Mouse (Mus musculus) CH12.LX (cell line): ENCODE measurements around the gene Galnt18. TPM values are rescaled to one million over a fixed set of nuclear protein-coding genes. Genes with fewer than 3 reads are reported as not detected.

Experiments used
- DNase-seq: peaks from one replicate; pipeline ENCODE4 v3.0.0-alpha.2; 2013; ENCODE audit errors: extremely low read depth
- H3K27ac ChIP-seq: 2 replicates; pipeline ENCODE4 v1.5.1; 2012; ENCODE audit warnings: low read depth, mild to moderate bottlenecking, control low read depth, moderate library complexity; ENCODE audit not compliant: insufficient read depth
- H3K27me3 ChIP-seq: replicated peaks from 2 replicates; pipeline ENCODE3; 2012; ENCODE audit warnings: inconsistent platforms
- H3K36me3 ChIP-seq, 2 experiments: replicated peaks in 1 of 2; 2 replicates each; pipeline versions ENCODE3 to v1.6.1; 2012; ENCODE audit warnings: inconsistent platforms in 1 of 2, low read length in 1 of 2, mild to moderate bottlenecking in 1 of 2, mixed read lengths in 1 of 2, moderate library complexity in 1 of 2; ENCODE audit not compliant: control insufficient read depth in 1 of 2, insufficient read depth in 1 of 2
- H3K4me1 ChIP-seq, 2 experiments: 2 replicates each; pipeline ENCODE4 v1.6.1; 2012; ENCODE audit warnings: inconsistent platforms in 1 of 2, moderate library complexity in 1 of 2; ENCODE audit not compliant: insufficient read depth in 2 of 2, control insufficient read depth in 1 of 2
- H3K4me2 ChIP-seq: 2 replicates; pipeline ENCODE4 v1.6.1; 2012; ENCODE audit warnings: low read depth, mild to moderate bottlenecking, control low read depth; ENCODE audit not compliant: poor library complexity, insufficient read depth, severe bottlenecking
- H3K4me3 ChIP-seq, 3 experiments: fragments of 150-350 bp in 1 of 3; sonication (generic) in 1 of 3; replicated peaks in 1 of 3; 2 replicates each; pipeline versions ENCODE3 to v1.5.1; 2011 to 2012; ENCODE audit warnings: low read depth in 2 of 3, low read length in 2 of 3, mild to moderate bottlenecking in 2 of 3, moderate library complexity in 2 of 3, control low read depth in 1 of 3, improper control_type of control experiment in 1 of 3, inconsistent platforms in 1 of 3, mixed read lengths in 1 of 3; ENCODE audit not compliant: poor library complexity in 1 of 3
- H3K79me2 ChIP-seq: replicated peaks from 2 replicates; pipeline ENCODE4 v1.6.1; 2012; ENCODE audit warnings: mild to moderate bottlenecking, moderate library complexity; ENCODE audit not compliant: control insufficient read depth, poor library complexity, insufficient read depth, severe bottlenecking; ENCODE audit errors: extremely low read depth
- H3K9ac ChIP-seq: 2 replicates; pipeline ENCODE4 v1.6.1; 2012; ENCODE audit warnings: low read depth, mild to moderate bottlenecking, control low read depth, moderate library complexity; ENCODE audit not compliant: insufficient read depth
- H3K9me3 ChIP-seq: replicated peaks from 2 replicates; pipeline ENCODE3; 2012; ENCODE audit warnings: low read length, inconsistent platforms, mixed read lengths
- CHD2 ChIP-seq: IDR thresholded peaks from 2 replicates; pipeline ENCODE4 v1.6.1; 2011; ENCODE audit warnings: low read length, improper control_type of control experiment
- EP300 ChIP-seq: IDR thresholded peaks from 2 replicates; pipeline ENCODE4 v1.6.1; 2011; ENCODE audit warnings: low read length, improper control_type of control experiment
- HCFC1 ChIP-seq: IDR thresholded peaks from 2 replicates; pipeline ENCODE4 v1.6.1; 2012; ENCODE audit warnings: low read depth, mild to moderate bottlenecking, inconsistent platforms, low read length, improper control_type of control experiment
- IRF4 ChIP-seq: IDR thresholded peaks from 2 replicates; pipeline ENCODE4 v1.6.1; 2014; ENCODE audit warnings: low read depth, mild to moderate bottlenecking, inconsistent platforms, low read length, improper control_type of control experiment
- JUN ChIP-seq: IDR thresholded peaks from 2 replicates; pipeline ENCODE4 v1.6.1; 2011; ENCODE audit warnings: low read depth, mild to moderate bottlenecking, low read length, improper control_type of control experiment, moderate library complexity; ENCODE audit not compliant: insufficient read depth
- JUND ChIP-seq: conservative IDR thresholded peaks from 2 replicates; pipeline ENCODE4 v1.6.1; 2011; ENCODE audit warnings: low read depth, low read length, improper control_type of control experiment
- MAFK ChIP-seq: IDR thresholded peaks from 2 replicates; pipeline ENCODE4 v1.6.1; 2011; ENCODE audit warnings: low read length, improper control_type of control experiment; ENCODE audit not compliant: insufficient replicate concordance
- MYC ChIP-seq: IDR thresholded peaks from 2 replicates; pipeline ENCODE4 v1.6.1; 2011; ENCODE audit warnings: low read depth, mild to moderate bottlenecking, improper control_type of control experiment, low read length
- NRF1 ChIP-seq: IDR thresholded peaks from 2 replicates; pipeline ENCODE4 v1.6.1; 2014; ENCODE audit warnings: low read depth, mild to moderate bottlenecking, inconsistent platforms, low read length, improper control_type of control experiment, moderate library complexity
- TBP ChIP-seq: conservative IDR thresholded peaks from 2 replicates; pipeline ENCODE4 v1.6.1; 2011; ENCODE audit warnings: low read depth, low read length, improper control_type of control experiment
- TCF12 ChIP-seq: IDR thresholded peaks from 2 replicates; pipeline ENCODE4 v1.6.1; 2014; ENCODE audit warnings: low read depth, mild to moderate bottlenecking, inconsistent platforms, low read length, improper control_type of control experiment
- USF1 ChIP-seq: IDR thresholded peaks from 2 replicates; pipeline ENCODE4 v1.6.1; 2014; ENCODE audit warnings: low read depth, mild to moderate bottlenecking, inconsistent platforms, low read length, improper control_type of control experiment
- USF2 ChIP-seq: conservative IDR thresholded peaks from 2 replicates; pipeline ENCODE4 v1.6.1; 2011; ENCODE audit warnings: low read depth, low read length, improper control_type of control experiment
- ZC3H11A ChIP-seq: IDR thresholded peaks from 2 replicates; pipeline ENCODE4 v1.6.1; 2012; ENCODE audit warnings: low read depth, mild to moderate bottlenecking, inconsistent platforms, low read length, improper control_type of control experiment
- ZNF384 ChIP-seq: IDR thresholded peaks from 2 replicates; pipeline ENCODE4 v1.6.1; 2012; ENCODE audit warnings: low read depth, low read length, improper control_type of control experiment, inconsistent platforms
- dilution Hi-C: fragments of 300-500 bp; cut with MboI; formaldehyde crosslinking; loops from 2 replicates; pipeline ENCODE4 v1.14.3; 2020; ENCODE audit warnings: low sequenced_read_pairs; ENCODE audit not compliant: extremely low pct_unique_long_range_greater_than_20kb, extremely low pct_ligation_motif_present
- in situ Hi-C: fragments of 300-500 bp; cut with MboI; formaldehyde crosslinking; loops from 3 replicates; pipeline ENCODE4 v1.14.3; 2019; ENCODE audit warnings: low sequenced_read_pairs, low pct_ligation_motif_present, low pct_unique_long_range_greater_than_20kb, mixed read lengths
- polyA plus RNA-seq: library from polyadenylated mRNA; unstranded; fragments of >175 nt; gene quantifications from 2 replicates; pipeline ENCODE4 v1.2.1, GENCODE M21; 2012; ENCODE audit warnings: low read depth; ENCODE audit not compliant: insufficient read length
- total RNA-seq, 2 experiments: library from RNA; depleted of rRNA; stranded (reverse); fragments of 300-350 nt in 1 of 2; fragments of >200 nt in 1 of 2; gene quantifications; 2 replicates each; pipeline ENCODE4 v1.2.3; 2012 to 2014

Galnt18 gene
- total and polyA plus RNA-seq, 3 experiments = 0.04 TPM; not detected in 2

- TF ChIP-seq USF2 (no peak), JUND (no peak), ZNF384 (no peak), USF1 (no peak), CHD2 (no peak), NRF1 (no peak), IRF4 (no peak), TCF12 (no peak)
- TF ChIP-seq, all 38 proteins: peak for 0
- in situ Hi-C loops (no loop called here), dilution Hi-C loops (no loop called here)
- H3K9me3 ChIP-seq = no peaks in the 10 kb centered on the region
- H3K27ac ChIP-seq = no peak overlapping the region
- no peak for DNase-seq
- H3K36me3 ChIP-seq = no peaks in the 10 kb centered on the region
- H3K4me1 ChIP-seq = no peaks in the 10 kb centered on the region
- H3K9ac ChIP-seq = no peak overlapping the region
- no peak overlapping the region for H3K4me2 ChIP-seq
- H3K4me3 ChIP-seq = no peak overlapping the region
- H3K27me3 ChIP-seq = peaks cover 49% of the 10 kb centered on the region
- no peaks in the 10 kb centered on the region for H3K79me2 ChIP-seq
These were observed 30.0 kb upstream of the Galnt18 start for GRCm38 (mm10) chr7:111809796-111810195.

- Histone ChIP-seq H3K9me3 (no peaks in the 10 kb centered on the region), H3K79me2 (no peaks in the 10 kb centered on the region), H3K27ac (no peak overlapping the region), H3K27me3 (peaks cover 28% of the 10 kb centered on the region), H3K9ac (no peak overlapping the region), H3K36me3 (no peaks in the 10 kb centered on the region), H3K4me3 (no peak overlapping the region), H3K4me1 (no peaks in the 10 kb centered on the region), H3K4me2 (no peak overlapping the region)
- in situ Hi-C loops (no loop called here), dilution Hi-C loops (no loop called here)
- TF ChIP-seq ZC3H11A (no peak), HCFC1 (no peak), NRF1 (no peak), EP300 (no peak), TBP (no peak), MAFK (no peak), JUN (no peak), MYC (no peak)
- DNase-seq = no peak
These were observed 26.3 kb upstream of the Galnt18 start for GRCm38 (mm10) chr7:111806083-111806482.
